Mouse (Mus musculus) heart, embryonic 12.5 days (tissue): ENCODE results near the gene Rangrf. TPM values are rescaled to one million over a fixed set of nuclear protein-coding genes. Genes with fewer than 3 reads are reported as not detected.
"Not testable (repeated sequence)": the region's sequence is repeated elsewhere in the genome, so short reads cannot be mapped to it uniquely, and the experiment has no call there.

ENCODE experiments used
- ATAC-seq: fragments of 200-750 bp; cut with Nextera tagmentation; 2 replicates; pipeline ENCODE4 v1.8.0; 2017; ENCODE audit warnings: moderate TSS enrichment, moderate library complexity; ENCODE audit not compliant: insufficient number of reproducible peaks, low FRiP score
- H3K27ac ChIP-seq: fragments of 300-500 bp; sonication (generic); 2 replicates; pipeline ENCODE4 v1.5.1; 2016; ENCODE audit warnings: mild to moderate bottlenecking, moderate library complexity; ENCODE audit not compliant: poor library complexity, severe bottlenecking
- H3K27me3 ChIP-seq: fragments of 300-500 bp; sonication (generic); replicated peaks from 2 replicates; pipeline ENCODE4 v1.6.1; 2016; ENCODE audit warnings: mild to moderate bottlenecking, moderate library complexity
- H3K36me3 ChIP-seq: fragments of 300-500 bp; sonication (generic); 2 replicates; pipeline ENCODE4 v1.6.1; 2016; ENCODE audit warnings: mild to moderate bottlenecking, moderate library complexity
- H3K4me1 ChIP-seq: fragments of 300-500 bp; sonication (generic); replicated peaks from 2 replicates; pipeline ENCODE4 v1.6.1; 2016; ENCODE audit warnings: mild to moderate bottlenecking
- H3K4me2 ChIP-seq: fragments of 300-500 bp; sonication (generic); 2 replicates; pipeline ENCODE4 v1.6.1; 2016; ENCODE audit warnings: mild to moderate bottlenecking, moderate library complexity
- H3K4me3 ChIP-seq: fragments of 300-500 bp; sonication (generic); 2 replicates; pipeline ENCODE4 v1.5.1; 2016; ENCODE audit warnings: mild to moderate bottlenecking
- H3K9ac ChIP-seq: fragments of 300-500 bp; sonication (generic); 2 replicates; pipeline ENCODE4 v1.6.1; 2016; ENCODE audit warnings: mild to moderate bottlenecking, moderate library complexity
- H3K9me3 ChIP-seq: fragments of 300-500 bp; sonication (generic); replicated peaks from 2 replicates; pipeline ENCODE4 v1.6.1; 2016; ENCODE audit warnings: mild to moderate bottlenecking, moderate library complexity
- WGBS: fragments of 180-500 bp; shearing (Covaris S2); methylation state at CpG from one replicate; pipeline ENCODE4 v1.1.7; 2016; 5-methylcytosine and 5-hydroxymethylcytosine counted together
- polyA plus RNA-seq: library from polyadenylated mRNA; unstranded; fragments of >200 nt; fragmentation: Nextera tagmentation; extraction: Ambion mirVana; gene quantifications from 2 replicates; pipeline ENCODE4 v1.2.1, GENCODE M21; 2016

Rangrf gene
- polyA plus RNA-seq = 64.3 and 67.5 TPM in 2 replicates

- peak within 1 kb of the TSS; percentile 53 for H3K4me3 ChIP-seq
- no peak within 1 kb of the TSS for H3K27ac ChIP-seq
- H3K4me2 ChIP-seq = peak within 1 kb of the TSS; percentile 63
- no peak within 1 kb of the TSS for H3K9ac ChIP-seq
- H3K9me3 ChIP-seq = no peaks in the 10 kb centered on the region
- 69% methylated on average over 7 of the region's 7 CpGs for WGBS
- H3K27me3 ChIP-seq = no peaks in the 10 kb centered on the region; the same call in 1 of the 2 replicates
- H3K4me1 ChIP-seq = peaks cover 30% of the 10 kb centered on the region
- no peak for ATAC-seq
- H3K36me3 ChIP-seq = no peaks in the 10 kb centered on the region
Measured at GRCm38 (mm10) chr11:68975085-68975484, at the start of gene Rangrf. Rangrf (minus strand) TSS chr11:68975185.

GRCm38 (mm10) chr11:69020691-69021090 lies 45.7 kb upstream of the Rangrf start:
- ATAC-seq = no peak
- H3K9ac ChIP-seq = no peak overlapping the region
- peaks cover 45% of the 10 kb centered on the region for H3K36me3 ChIP-seq
- H3K27me3 ChIP-seq = no peaks in the 10 kb centered on the region
- H3K4me3 ChIP-seq = no peak overlapping the region
- H3K4me1 ChIP-seq = peaks cover 8% of the 10 kb centered on the region
- no peak overlapping the region for H3K27ac ChIP-seq
- no peaks in the 10 kb centered on the region for H3K9me3 ChIP-seq
- no peak overlapping the region for H3K4me2 ChIP-seq

DNA sequence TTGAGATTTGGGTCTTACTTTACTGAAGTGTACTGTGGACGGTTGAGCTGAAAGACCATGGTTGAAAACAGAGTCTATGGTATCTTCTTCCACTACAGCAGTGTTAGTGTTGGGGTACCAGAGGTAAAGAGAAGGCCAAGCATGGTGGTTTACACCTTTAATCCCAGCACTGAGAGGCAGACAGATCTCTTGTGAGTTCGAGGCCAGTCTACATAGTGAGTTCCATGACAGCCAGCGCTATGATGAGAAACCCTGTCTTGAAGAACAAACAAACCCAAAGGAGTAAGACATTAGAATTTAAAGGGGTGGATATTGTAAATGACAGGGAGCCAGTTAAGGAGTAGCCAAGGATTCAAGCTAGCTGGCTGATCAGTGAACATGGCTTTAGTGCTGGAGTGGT lies 41.8 kb upstream of the Rangrf start:
- Histone ChIP-seq H3K4me2 (peak overlapping the region; percentile 75), H3K4me1 (peaks cover 8% of the 10 kb centered on the region), H3K36me3 (peaks cover 8% of the 10 kb centered on the region), H3K27ac (peak overlapping the region; percentile 80; the same call in 1 of the 2 replicates), H3K4me3 (peak overlapping the region; percentile 60), H3K9me3 (no peaks in the 10 kb centered on the region), H3K9ac (peak overlapping the region; percentile 80), H3K27me3 (no peaks in the 10 kb centered on the region)
- no peak for ATAC-seq
- 64% methylated on average over 3 of the region's 3 CpGs for WGBS

DNA sequence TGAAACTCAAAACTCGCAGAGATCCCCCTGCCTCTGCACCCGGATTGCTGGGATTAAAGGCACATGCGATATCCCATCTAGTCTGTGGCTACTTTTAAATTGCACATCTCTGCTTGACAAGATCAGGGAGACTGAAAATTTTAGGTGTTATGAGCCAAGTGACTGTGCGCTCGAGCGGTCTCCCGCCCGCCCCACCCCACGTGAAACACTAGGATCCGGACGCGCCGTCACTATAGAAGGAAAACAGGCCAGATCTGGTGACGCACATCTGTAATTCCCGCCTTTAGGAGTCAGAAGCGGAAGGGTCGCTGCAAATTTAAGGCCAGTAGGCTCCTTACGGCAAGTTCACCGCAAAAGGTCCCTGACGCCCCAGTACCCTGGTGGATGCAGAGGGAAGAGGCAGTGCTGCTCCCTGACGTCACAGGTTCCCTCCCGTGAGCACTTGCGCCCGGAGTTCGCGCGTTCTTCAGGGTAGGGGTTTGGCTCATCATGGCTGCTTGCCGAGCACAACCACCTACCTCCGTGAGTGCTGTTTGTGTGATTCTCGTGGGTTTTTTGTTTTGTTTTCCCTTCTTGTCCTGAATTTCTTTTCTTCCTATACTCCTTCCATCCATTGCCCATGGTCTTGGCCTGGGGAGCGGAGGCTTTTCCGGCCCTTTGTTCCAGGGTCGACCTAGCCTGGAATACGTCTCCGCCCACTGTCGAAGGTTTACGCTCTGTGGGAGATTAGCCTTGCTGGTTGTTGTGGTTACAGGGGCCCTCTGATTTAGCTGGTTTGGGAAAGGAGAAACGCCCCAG lies 40.9 kb upstream of the Rangrf start, which contains the start of gene Ctc1:
TSS of gene Ctc1 (plus strand) at position 268 of the 798 bp plus-strand sequence.
- peak within 1 kb of the TSS; percentile 60 for H3K4me3 ChIP-seq
- peak; percentile 94 for ATAC-seq
- H3K9ac ChIP-seq = peak within 1 kb of the TSS; percentile 80
- WGBS = 2% methylated on average over 38 of the region's 38 CpGs
- peak within 1 kb of the TSS; percentile 75 for H3K4me2 ChIP-seq
- H3K27me3 ChIP-seq = no peaks in the 10 kb centered on the region
- H3K4me1 ChIP-seq = peaks cover 13% of the 10 kb centered on the region
- peaks cover under 1% of the 10 kb centered on the region for H3K36me3 ChIP-seq
- H3K9me3 ChIP-seq = no peaks in the 10 kb centered on the region
- peak within 1 kb of the TSS; percentile 80 for H3K27ac ChIP-seq

DNA sequence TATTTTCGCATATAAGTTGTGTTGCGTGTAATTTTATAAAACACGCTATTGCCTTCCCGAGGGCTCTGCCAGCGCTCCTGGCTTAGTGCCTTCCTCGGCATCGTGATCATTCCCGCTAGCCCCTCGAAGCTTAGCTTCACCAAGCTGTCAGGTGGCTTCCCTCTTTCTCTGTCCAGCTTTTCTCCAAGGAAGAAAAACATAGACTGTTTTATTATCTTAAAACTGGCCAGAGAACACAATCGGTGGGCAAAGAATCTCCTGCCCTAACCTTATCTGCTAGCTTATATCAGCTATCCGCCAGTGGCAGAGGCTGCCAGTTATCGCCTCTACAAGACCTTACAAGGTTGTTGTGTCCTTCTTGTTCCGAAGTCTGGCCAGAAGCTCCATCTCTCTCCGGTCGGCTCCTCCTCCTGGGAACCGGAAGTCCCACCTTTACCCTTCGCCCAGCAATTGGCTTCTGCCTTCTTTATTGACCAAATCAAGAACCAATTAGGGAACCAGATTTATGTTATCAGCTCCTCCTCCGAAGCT lies 37.2 kb upstream of the Rangrf start:
- Histone ChIP-seq H3K36me3 (no peaks in the 10 kb centered on the region), H3K27me3 (no peaks in the 10 kb centered on the region), H3K9me3 (no peaks in the 10 kb centered on the region), H3K4me1 (peaks cover 20% of the 10 kb centered on the region), H3K4me3 (peak overlapping the region; percentile 54), H3K4me2 (peak overlapping the region; percentile 86), H3K9ac (peak overlapping the region; percentile 84), H3K27ac (peak overlapping the region; percentile 99)
- 1% methylated on average over 18 of the region's 18 CpGs for WGBS
- ATAC-seq = peak; percentile 71

GRCm38 (mm10) chr11:69011445-69011844 lies 36.5 kb upstream of the Rangrf start:
- H3K27ac ChIP-seq = peak overlapping the region; percentile 99
- not testable (repeated sequence) for ATAC-seq

DNA sequence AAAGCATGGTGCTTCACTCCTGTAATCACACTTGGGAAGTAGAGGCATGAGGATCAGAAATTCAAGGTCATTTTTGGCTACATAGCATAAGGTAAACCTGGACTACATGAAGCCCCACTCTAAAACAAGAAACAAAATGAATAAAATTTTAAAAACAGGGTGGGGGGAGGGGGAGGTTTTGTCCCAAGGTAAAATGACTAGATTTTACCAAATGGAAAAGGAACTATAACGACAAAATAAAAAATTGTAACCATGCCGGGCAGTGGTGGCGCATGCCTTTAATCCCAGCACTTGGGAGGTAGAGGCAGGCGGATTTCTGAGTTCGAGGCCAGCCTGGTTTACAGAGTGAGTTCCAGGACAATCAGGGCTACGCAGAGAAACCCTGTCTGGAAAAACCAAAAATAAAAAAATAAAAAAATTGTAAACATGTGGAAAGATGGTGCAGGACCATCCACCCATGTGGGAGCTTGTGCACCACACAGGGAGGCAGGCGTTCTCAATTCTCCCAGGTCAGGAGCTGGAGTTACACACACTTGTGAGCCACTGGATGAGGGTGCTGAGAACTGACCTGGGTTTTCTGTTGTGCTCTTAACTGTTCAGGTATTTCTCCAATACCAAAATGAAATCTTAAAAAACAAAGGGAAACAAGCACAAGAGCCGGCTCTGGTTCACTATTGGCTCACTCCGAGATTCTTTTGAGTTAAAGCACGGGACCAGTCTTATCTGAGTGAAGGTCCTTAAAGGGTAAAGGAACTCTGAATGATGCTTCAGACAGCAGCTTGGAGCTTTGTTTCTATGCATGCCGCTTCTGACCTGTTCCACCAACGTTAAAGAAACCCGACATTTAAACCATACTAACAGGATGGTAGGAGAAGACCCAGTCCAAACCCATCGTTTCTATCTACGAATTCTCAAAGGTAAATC lies 35.7 kb upstream of the Rangrf start:
- Histone ChIP-seq H3K9ac (no peak overlapping the region), H3K4me3 (0 out of 2 replicates have a peak overlapping the region, but pooled peaks have one; percentile 2), H3K4me1 (peaks cover 12% of the 10 kb centered on the region), H3K4me2 (peak overlapping the region; percentile 86), H3K9me3 (no peaks in the 10 kb centered on the region), H3K27me3 (no peaks in the 10 kb centered on the region), H3K36me3 (no peaks in the 10 kb centered on the region; the same call in 1 of the 2 replicates), H3K27ac (peak overlapping the region; percentile 99)
- ATAC-seq = no peak
- 81% methylated on average over 15 of the region's 15 CpGs for WGBS

More at GRCm38 (mm10) chr11:69011445-69011844, 36.5 kb upstream of the Rangrf start:
- not testable (repeated sequence) for H3K36me3 ChIP-seq, H3K9ac ChIP-seq, H3K9me3 ChIP-seq, H3K27me3 ChIP-seq
- Histone ChIP-seq H3K4me1 (peaks cover 13% of the 10 kb centered on the region), H3K4me2 (peak overlapping the region; percentile 86), H3K4me3 (peak overlapping the region; percentile 54)
- 74% methylated on average over 2 of the region's 2 CpGs for WGBS

- Histone ChIP-seq H3K27ac (no peak overlapping the region), H3K27me3 (no peaks in the 10 kb centered on the region), H3K4me3 (no peak overlapping the region), H3K9ac (no peak overlapping the region), H3K36me3 (peaks cover 3% of the 10 kb centered on the region; the same call in 1 of the 2 replicates), H3K9me3 (no peaks in the 10 kb centered on the region), H3K4me1 (peaks cover 12% of the 10 kb centered on the region), H3K4me2 (no peak overlapping the region)
- WGBS = 88% methylated on average over 1 of the region's 1 CpGs
- no peak for ATAC-seq
Measured at GRCm38 (mm10) chr11:69009508-69009907, 34.5 kb upstream of the Rangrf start.

GRCm38 (mm10) chr11:69008182-69009121 lies 33.5 kb upstream of the Rangrf start, which contains the start of gene Pfas:
Pfas (minus strand) TSS chr11:69008460.
- H3K27me3 ChIP-seq = no peaks in the 10 kb centered on the region
- peak within 1 kb of the TSS; percentile 84 for H3K4me3 ChIP-seq
- H3K4me2 ChIP-seq = peak within 1 kb of the TSS; percentile 71
- no peaks in the 10 kb centered on the region for H3K9me3 ChIP-seq
- H3K4me1 ChIP-seq = peaks cover 17% of the 10 kb centered on the region
- 8% methylated on average over 38 of the region's 38 CpGs for WGBS
- H3K36me3 ChIP-seq = peaks cover 4% of the 10 kb centered on the region
- H3K9ac ChIP-seq = peak within 1 kb of the TSS; percentile 82
- ATAC-seq = peak; percentile 82
- H3K27ac ChIP-seq = peak within 1 kb of the TSS; percentile 62

GRCm38 (mm10) chr11:69006575-69006974 lies 31.6 kb upstream of the Rangrf start:
- not testable (repeated sequence) for H3K27me3 ChIP-seq, ATAC-seq, H3K27ac ChIP-seq, H3K4me2 ChIP-seq, H3K9ac ChIP-seq, H3K4me3 ChIP-seq, H3K9me3 ChIP-seq
- peaks cover 18% of the 10 kb centered on the region for H3K4me1 ChIP-seq
- peaks cover 22% of the 10 kb centered on the region for H3K36me3 ChIP-seq
